13 mouse cellular contexts compared by ENCODE assay signal in the genomic region with DNA sequence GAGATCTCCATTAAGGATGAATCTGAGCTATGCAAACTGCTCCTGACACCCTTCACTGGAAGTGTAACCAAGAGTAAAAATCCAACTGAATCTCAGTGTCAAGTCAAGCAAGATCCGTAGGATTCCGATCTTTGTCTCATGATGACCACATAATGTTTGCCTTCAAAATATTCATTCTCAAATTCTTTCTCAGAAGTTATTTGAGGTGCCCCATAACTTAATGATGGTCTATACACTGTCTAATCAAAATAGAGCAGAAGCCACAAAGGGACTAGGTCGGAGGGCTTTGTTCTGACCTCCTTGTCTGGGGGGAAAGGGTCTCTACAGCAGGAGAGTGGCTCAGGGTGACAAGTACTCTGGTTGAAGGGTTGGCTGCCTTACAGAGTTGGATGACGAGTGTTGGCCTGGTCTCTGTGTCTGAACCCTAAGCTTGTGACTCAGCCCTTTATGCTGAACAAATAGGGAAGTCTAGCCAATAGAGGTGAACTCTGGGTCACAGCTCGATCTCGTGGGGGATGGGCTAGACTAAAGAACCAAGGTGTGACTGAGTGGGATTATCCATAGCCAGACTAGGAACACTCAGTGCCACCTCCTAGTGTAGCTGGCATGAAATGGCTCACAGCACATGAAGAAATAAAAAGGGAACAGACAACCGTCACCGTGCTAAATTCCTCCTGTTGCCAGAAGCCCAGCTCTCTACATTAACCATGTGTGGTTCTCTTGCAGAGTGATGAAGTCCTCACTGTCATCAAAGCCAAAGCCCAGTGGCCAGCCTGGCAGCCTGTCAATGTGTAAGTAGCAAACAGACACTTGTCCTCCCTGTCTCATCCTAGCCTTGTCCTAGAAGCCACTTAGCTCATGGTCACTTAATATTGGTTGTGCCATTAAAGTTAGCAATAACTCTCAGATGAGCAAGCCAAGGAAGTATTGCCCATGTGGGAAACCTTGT.
DNase-seq lines count a peak whose midpoint lies in the region; ATAC-seq and TF ChIP-seq lines count a peak whose summit lies in the region.
"Had no signal": no experiment of that assay in that cellular context is flagged by ENCODE, and none has a peak within 500 bp of the region (broad histone marks: within the 10 kb centered on the region; RNA-seq: fewer than 3 reads in every experiment).

No protein-coding gene starts in this region.

- no peak overlapping the region for H3K9ac ChIP-seq in heart, embryonic 12.5 days
- H3K9ac ChIP-seq in hindbrain, embryonic 14.5 days, result no peak overlapping the region
- H3K9ac ChIP-seq in forebrain, postnatal 0 days, result no peak overlapping the region
- H3K9ac ChIP-seq: embryonic facial prominence, embryonic 15.5 days; intestine, embryonic 15.5 days; liver, embryonic 15.5 days had no signal

- POLR2A ChIA-PET in Patski (lab: Charles Lee), result no interaction called here

- no peak for TF ChIP-seq CTCF in Patski (IDR thresholded peaks at IDR 0.05)
- TF ChIP-seq CTCF in forebrain, postnatal 0 days (IDR thresholded peaks at IDR 0.05; ENCODE audit: low read depth), result no peak

- DNase-seq in heart, adult 18-20 months, result peak; percentile 44 to 46
- peak; percentile 58 for DNase-seq in Patski (ENCODE audit: low read depth, low spot score)
- DNase-seq in hindbrain, embryonic 14.5 days (ENCODE audit: low spot score), result no peak
- no peak for DNase-seq in layer of hippocampus, postnatal 25 days (ENCODE audit: extremely low spot score in 1 of 2, low spot score in 1 of 2)
- no peak for DNase-seq in forebrain, postnatal 0 days
- DNase-seq: kidney, postnatal 25 days; midbrain, embryonic 14.5 days had no signal

- no peaks in the 10 kb centered on the region for H3K27me3 ChIP-seq in heart, embryonic 12.5 days (replicated peaks)
- no peaks in the 10 kb centered on the region for H3K27me3 ChIP-seq in Patski
- no peaks in the 10 kb centered on the region for H3K27me3 ChIP-seq in hindbrain, embryonic 14.5 days (ENCODE audit: control insufficient read depth, insufficient read depth, low read length)
- H3K27me3 ChIP-seq in forebrain, postnatal 0 days (ENCODE audit: insufficient read depth, low read length), result no peaks in the 10 kb centered on the region
- H3K27me3 ChIP-seq: embryonic facial prominence, embryonic 15.5 days; intestine, embryonic 15.5 days; liver, embryonic 15.5 days had no signal

- H3K9me3 ChIP-seq in heart, embryonic 12.5 days (replicated peaks), result no peaks in the 10 kb centered on the region
- no peaks in the 10 kb centered on the region for H3K9me3 ChIP-seq in hindbrain, embryonic 14.5 days (ENCODE audit: control insufficient read depth, low read length)
- H3K9me3 ChIP-seq in forebrain, postnatal 0 days (ENCODE audit: low read length), result no peaks in the 10 kb centered on the region
- H3K9me3 ChIP-seq: embryonic facial prominence, embryonic 15.5 days; intestine, embryonic 15.5 days; liver, embryonic 15.5 days had no signal

- ATAC-seq in heart, embryonic 12.5 days (ENCODE audit: insufficient number of reproducible peaks, low FRiP score), result no peak
- ATAC-seq in Patski, result peak; percentile 48
- ATAC-seq in hematopoietic stem cell, adult 5-6 weeks (replicated peaks in 1 of 2; ENCODE audit: insufficient read depth in 1 of 2, low FRiP score in 2 of 2, low TSS enrichment in 1 of 2, low read depth in 1 of 2, poor library complexity in 2 of 2, severe bottlenecking in 2 of 2), result peak; percentile 63
- ATAC-seq in neutrophil, adult 5-6 weeks (ENCODE audit: extremely low read depth, insufficient number of reproducible peaks, low FRiP score, poor library complexity, severe bottlenecking), result peak; percentile 17; the same call in 1 of the 2 replicates
- ATAC-seq in hindbrain, embryonic 14.5 days (ENCODE audit: low FRiP score), result no peak
- no peak for ATAC-seq in forebrain, postnatal 0 days
- ATAC-seq: intestine, embryonic 15.5 days had no signal

- H3K36me3 ChIP-seq in heart, embryonic 12.5 days, result no peaks in the 10 kb centered on the region
- no peaks in the 10 kb centered on the region for H3K36me3 ChIP-seq in hindbrain, embryonic 14.5 days (replicated peaks; ENCODE audit: control insufficient read depth, insufficient read depth)
- no peaks in the 10 kb centered on the region for H3K36me3 ChIP-seq in forebrain, postnatal 0 days (ENCODE audit: insufficient read depth)
- H3K36me3 ChIP-seq: embryonic facial prominence, embryonic 15.5 days; intestine, embryonic 15.5 days; liver, embryonic 15.5 days had no signal

- no peak overlapping the region for H3K4me3 ChIP-seq in heart, embryonic 12.5 days
- no peak overlapping the region for H3K4me3 ChIP-seq in hindbrain, embryonic 14.5 days (replicated peaks; ENCODE audit: low read length)
- no peak overlapping the region for H3K4me3 ChIP-seq in forebrain, postnatal 0 days (ENCODE audit: low read depth, low read length)
- H3K4me3 ChIP-seq: embryonic facial prominence, embryonic 15.5 days; intestine, embryonic 15.5 days; liver, embryonic 15.5 days had no signal

- H3K27ac ChIP-seq in heart, embryonic 12.5 days (ENCODE audit: poor library complexity, severe bottlenecking), result no peak overlapping the region
- no peak overlapping the region for H3K27ac ChIP-seq in hindbrain, embryonic 14.5 days
- H3K27ac ChIP-seq in forebrain, postnatal 0 days (ENCODE audit: low read depth, low read length), result no peak overlapping the region
- H3K27ac ChIP-seq: embryonic facial prominence, embryonic 15.5 days; intestine, embryonic 15.5 days; liver, embryonic 15.5 days had no signal

- no peak overlapping the region for H3K4me2 ChIP-seq in heart, embryonic 12.5 days
- no peak overlapping the region for H3K4me2 ChIP-seq in hindbrain, embryonic 14.5 days (replicated peaks)
- H3K4me2 ChIP-seq in forebrain, postnatal 0 days (ENCODE audit: low read depth), result no peak overlapping the region
- H3K4me2 ChIP-seq: embryonic facial prominence, embryonic 15.5 days; intestine, embryonic 15.5 days; liver, embryonic 15.5 days had no signal

- H3K4me1 ChIP-seq in heart, embryonic 12.5 days (replicated peaks), result peaks cover 13% of the 10 kb centered on the region
- no peaks in the 10 kb centered on the region for H3K4me1 ChIP-seq in hindbrain, embryonic 14.5 days (replicated peaks; ENCODE audit: control insufficient read depth, insufficient read depth, low read length)
- no peaks in the 10 kb centered on the region for H3K4me1 ChIP-seq in forebrain, postnatal 0 days (ENCODE audit: insufficient read depth)
- H3K4me1 ChIP-seq: embryonic facial prominence, embryonic 15.5 days; intestine, embryonic 15.5 days had no signal

- in situ Hi-C loops in Patski (cut with MboI; ENCODE audit: low pct_unique_long_range_greater_than_20kb), result loop anchor here (5.0 kb wide), 2 partner anchors 254 to 419 kb away; no protein-coding TSS in a partner anchor

- CTCF ChIA-PET in Patski (lab: Charles Lee), result interaction anchor here (1.0 to 1.5 kb wide), 2 partner anchors 10 to 11 kb away, joined by 3 read pairs; no protein-coding TSS in a partner anchor

- 78% methylated on average over 8 of the region's 8 CpGs for WGBS in heart, embryonic 12.5 days
- 85% methylated on average over 8 of the region's 8 CpGs for WGBS in hindbrain, embryonic 14.5 days
- 78% methylated on average over 8 of the region's 8 CpGs for WGBS in forebrain, postnatal 0 days

Comparison
In these comparisons a context has a peak if more than half of its experiments do, and no peak if none do; other contexts are left out.
1. DNase-seq: peak in heart, adult 18-20 months (2 of 2) and Patski (single experiment); none in hindbrain, embryonic 14.5 days (single experiment), layer of hippocampus, postnatal 25 days (0 of 2) and forebrain, postnatal 0 days (single experiment).
2. ATAC-seq: peak in Patski (single experiment), hematopoietic stem cell, adult 5-6 weeks (2 of 2) and neutrophil, adult 5-6 weeks (single experiment); none in heart, embryonic 12.5 days (single experiment), hindbrain, embryonic 14.5 days (single experiment) and forebrain, postnatal 0 days (single experiment).